Mouse (Mus musculus) midbrain, embryonic 15.5 days (tissue): ENCODE results near the gene Rec114. TPM values are rescaled to one million over a fixed set of nuclear protein-coding genes. Genes with fewer than 3 reads are reported as not detected.

ENCODE experiments used
- ATAC-seq: fragments of 200-750 bp; cut with Nextera tagmentation; replicated peaks from 2 replicates; pipeline ENCODE4 v1.8.0; 2017; ENCODE audit warnings: moderate TSS enrichment
- H3K27ac ChIP-seq: fragments of 300-500 bp; sonication (generic); 2 replicates; pipeline ENCODE4 v1.5.1; 2015; ENCODE audit warnings: mild to moderate bottlenecking, inconsistent platforms
- H3K27me3 ChIP-seq: fragments of 300-500 bp; sonication (generic); replicated peaks from 2 replicates; pipeline ENCODE4 v1.6.1; 2015; ENCODE audit warnings: inconsistent platforms
- H3K36me3 ChIP-seq: fragments of 300-500 bp; sonication (generic); replicated peaks from 2 replicates; pipeline ENCODE4 v1.6.1; 2015; ENCODE audit warnings: inconsistent platforms
- H3K4me1 ChIP-seq: fragments of 300-500 bp; sonication (generic); 2 replicates; pipeline ENCODE4 v1.6.1; 2015; ENCODE audit warnings: inconsistent platforms
- H3K4me2 ChIP-seq: fragments of 300-500 bp; sonication (generic); 2 replicates; pipeline ENCODE4 v1.6.1; 2015; ENCODE audit warnings: inconsistent platforms, mild to moderate bottlenecking, moderate library complexity
- H3K4me3 ChIP-seq: fragments of 300-500 bp; sonication (generic); 2 replicates; pipeline ENCODE4 v1.5.1; 2015; ENCODE audit warnings: mild to moderate bottlenecking, inconsistent platforms
- H3K9ac ChIP-seq: fragments of 300-500 bp; sonication (generic); 2 replicates; pipeline ENCODE4 v1.6.1; 2015; ENCODE audit warnings: mild to moderate bottlenecking, inconsistent platforms
- H3K9me3 ChIP-seq: fragments of 300-500 bp; sonication (generic); 2 replicates; pipeline ENCODE4 v1.6.1; 2016; ENCODE audit warnings: inconsistent platforms
- WGBS: fragments of 180-500 bp; shearing (Covaris S2); methylation state at CpG from one replicate; pipeline ENCODE4 v1.1.7; 2015; ENCODE audit warnings: mixed read lengths; 5-methylcytosine and 5-hydroxymethylcytosine counted together
- polyA plus RNA-seq: library from polyadenylated mRNA; unstranded; fragments of >200 nt; fragmentation: Nextera tagmentation; extraction: Ambion mirVana; gene quantifications from 2 replicates; pipeline ENCODE4 v1.2.1, GENCODE M21; 2015

The Rec114 gene
- polyA plus RNA-seq, 1 experiment from 2014 or later = 1.4 TPM

- H3K4me1 ChIP-seq = no peaks in the 10 kb centered on the region
- H3K36me3 ChIP-seq = 0 out of 2 replicates have a peak, but pooled peaks cover 4% of the 10 kb centered on the region
- no peak overlapping the region for H3K9ac ChIP-seq
- H3K27me3 ChIP-seq = no peaks in the 10 kb centered on the region
- no peak overlapping the region for H3K4me2 ChIP-seq
- ATAC-seq = no peak
- no peak overlapping the region for H3K4me3 ChIP-seq
- H3K9me3 ChIP-seq = no peaks in the 10 kb centered on the region
- WGBS = 93% methylated on average over 5 of the region's 5 CpGs
- no peak overlapping the region for H3K27ac ChIP-seq
These were observed 85.8 kb downstream of the Rec114 start for GRCm38 (mm10) chr9:58657735-58658512.

GRCm38 (mm10) chr9:58656824-58657223 is 86.9 kb downstream of the Rec114 start:
- Histone ChIP-seq H3K27me3 (no peaks in the 10 kb centered on the region), H3K4me2 (no peak overlapping the region), H3K4me3 (no peak overlapping the region), H3K9ac (no peak overlapping the region), H3K27ac (no peak overlapping the region), H3K36me3 (no peaks in the 10 kb centered on the region), H3K9me3 (no peaks in the 10 kb centered on the region), H3K4me1 (no peaks in the 10 kb centered on the region)
- 91% methylated on average over 2 of the region's 2 CpGs for WGBS
- no peak for ATAC-seq

- H3K4me1 ChIP-seq = no peaks in the 10 kb centered on the region
- ATAC-seq = no peak
- H3K9ac ChIP-seq = no peak overlapping the region
- no peaks in the 10 kb centered on the region for H3K36me3 ChIP-seq
- no peak overlapping the region for H3K4me3 ChIP-seq
- H3K27me3 ChIP-seq = no peaks in the 10 kb centered on the region
- H3K27ac ChIP-seq = no peak overlapping the region
- no peaks in the 10 kb centered on the region for H3K9me3 ChIP-seq
- no peak overlapping the region for H3K4me2 ChIP-seq
- WGBS = 55% methylated on average over 2 of the region's 2 CpGs
These were observed 87.4 kb downstream of the Rec114 start for GRCm38 (mm10) chr9:58656396-58656795.

GRCm38 (mm10) chr9:58654494-58654893 is 89.3 kb downstream of the Rec114 start:
- ATAC-seq = no peak
- 79% methylated on average over 4 of the region's 4 CpGs for WGBS
- H3K4me1 ChIP-seq = no peaks in the 10 kb centered on the region
- no peaks in the 10 kb centered on the region for H3K27me3 ChIP-seq
- H3K36me3 ChIP-seq = no peaks in the 10 kb centered on the region
- H3K4me2 ChIP-seq = no peak overlapping the region
- H3K9ac ChIP-seq = no peak overlapping the region
- no peak overlapping the region for H3K4me3 ChIP-seq
- H3K9me3 ChIP-seq = no peaks in the 10 kb centered on the region
- H3K27ac ChIP-seq = no peak overlapping the region

- Histone ChIP-seq H3K9me3 (no peaks in the 10 kb centered on the region), H3K27ac (no peak overlapping the region), H3K27me3 (no peaks in the 10 kb centered on the region), H3K36me3 (no peaks in the 10 kb centered on the region), H3K4me3 (no peak overlapping the region), H3K4me2 (no peak overlapping the region), H3K9ac (no peak overlapping the region), H3K4me1 (no peaks in the 10 kb centered on the region)
- 51% methylated on average over 4 of the region's 4 CpGs for WGBS
- ATAC-seq = no peak
These were observed 91.8 kb downstream of the Rec114 start for GRCm38 (mm10) chr9:58651993-58652392.

GRCm38 (mm10) chr9:58649265-58649626 is 94.5 kb downstream of the Rec114 start:
- H3K27me3 ChIP-seq = no peaks in the 10 kb centered on the region
- WGBS = 63% methylated on average over 4 of the region's 4 CpGs
- H3K9me3 ChIP-seq = no peaks in the 10 kb centered on the region
- H3K9ac ChIP-seq = no peak overlapping the region
- no peak overlapping the region for H3K27ac ChIP-seq
- H3K36me3 ChIP-seq = peaks cover 6% of the 10 kb centered on the region; the same call in 1 of the 2 replicates
- ATAC-seq = no peak
- H3K4me3 ChIP-seq = no peak overlapping the region
- no peak overlapping the region for H3K4me2 ChIP-seq
- H3K4me1 ChIP-seq = no peaks in the 10 kb centered on the region

DNA sequence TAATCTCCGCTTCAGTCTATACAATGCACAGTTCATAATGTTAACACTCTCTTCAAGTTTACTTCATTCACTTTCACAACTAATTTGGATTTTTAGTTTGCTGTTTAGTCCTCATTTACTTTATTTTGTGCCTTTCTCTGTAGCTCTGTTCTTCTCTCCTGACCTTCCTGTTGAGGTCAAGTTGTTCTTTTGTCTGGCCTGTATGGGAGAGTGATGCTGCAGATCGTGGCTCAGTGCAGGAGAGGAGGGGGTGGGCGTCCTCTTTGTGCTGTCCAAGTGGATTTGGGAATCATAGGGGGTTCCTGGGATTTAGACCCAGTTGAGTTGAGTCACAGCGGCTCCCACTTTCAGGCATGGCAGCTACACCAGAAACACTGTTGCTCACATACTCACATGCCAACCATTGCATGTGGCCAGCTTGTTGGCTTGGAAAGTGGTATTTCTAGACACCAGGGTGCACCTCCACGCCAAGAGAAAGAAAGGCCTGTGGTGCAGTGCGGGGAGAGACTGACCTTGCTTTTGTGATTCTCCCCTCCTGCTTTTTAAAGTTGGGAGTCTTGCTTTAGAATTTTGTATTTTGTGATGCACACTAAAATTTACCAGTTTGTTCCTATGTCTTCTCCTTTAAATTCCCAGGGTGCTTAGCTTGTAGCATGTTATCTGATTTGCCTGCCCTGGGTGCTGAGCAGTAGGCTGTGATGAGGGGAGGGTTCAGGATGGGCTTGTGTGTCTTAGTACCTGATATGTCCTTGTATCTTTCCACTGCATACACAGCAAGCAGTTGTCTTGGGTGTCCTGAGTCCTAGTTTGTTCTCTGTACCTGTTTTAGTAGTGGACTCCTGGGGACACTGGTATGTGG is 95.1 kb downstream of the Rec114 start:
- 59% methylated on average over 6 of the region's 6 CpGs for WGBS
- Histone ChIP-seq H3K4me2 (no peak overlapping the region), H3K4me1 (no peaks in the 10 kb centered on the region), H3K9me3 (no peaks in the 10 kb centered on the region), H3K27ac (no peak overlapping the region), H3K4me3 (no peak overlapping the region), H3K27me3 (no peaks in the 10 kb centered on the region), H3K36me3 (peaks cover 9% of the 10 kb centered on the region; the same call in 1 of the 2 replicates), H3K9ac (no peak overlapping the region)
- ATAC-seq = no peak

DNA sequence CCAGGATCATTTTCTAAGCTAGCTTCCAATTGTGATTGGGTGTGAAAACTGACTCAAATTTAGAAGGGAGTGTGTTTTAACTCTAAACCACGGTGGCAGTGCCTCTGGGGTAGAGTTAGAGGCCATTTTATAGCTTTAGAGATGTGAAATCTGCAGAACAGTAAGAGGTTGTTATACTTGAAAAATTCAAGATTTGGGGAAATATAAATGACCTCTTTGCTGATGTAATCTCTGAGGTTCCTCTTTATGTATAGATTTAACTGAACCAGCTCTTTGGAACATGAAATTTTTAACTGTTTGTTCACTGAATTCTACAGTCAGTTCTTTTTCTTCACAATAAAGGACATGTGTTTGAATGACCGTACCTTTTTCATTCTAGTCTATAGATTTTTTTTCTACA is 113.3 kb downstream of the Rec114 start:
- H3K36me3 ChIP-seq = peaks cover 8% of the 10 kb centered on the region; the same call in 1 of the 2 replicates
- no peak for ATAC-seq
- H3K4me2 ChIP-seq = no peak overlapping the region
- no peak overlapping the region for H3K4me3 ChIP-seq
- H3K27me3 ChIP-seq = no peaks in the 10 kb centered on the region
- no peaks in the 10 kb centered on the region for H3K9me3 ChIP-seq
- WGBS = 83% methylated on average over 2 of the region's 2 CpGs
- no peak overlapping the region for H3K27ac ChIP-seq
- H3K9ac ChIP-seq = no peak overlapping the region
- H3K4me1 ChIP-seq = no peaks in the 10 kb centered on the region

- 86% methylated on average over 2 of the region's 2 CpGs for WGBS
- Histone ChIP-seq H3K27ac (no peak overlapping the region), H3K9me3 (no peaks in the 10 kb centered on the region), H3K9ac (no peak overlapping the region), H3K4me2 (no peak overlapping the region), H3K4me3 (no peak overlapping the region), H3K4me1 (no peaks in the 10 kb centered on the region), H3K36me3 (peaks cover 3% of the 10 kb centered on the region; the same call in 1 of the 2 replicates), H3K27me3 (no peaks in the 10 kb centered on the region)
- no peak for ATAC-seq
These were observed 116.6 kb downstream of the Rec114 start for GRCm38 (mm10) chr9:58627197-58627596.

GRCm38 (mm10) chr9:58623009-58623408 is 120.8 kb downstream of the Rec114 start:
- Histone ChIP-seq H3K4me3 (no peak overlapping the region), H3K9ac (no peak overlapping the region), H3K9me3 (no peaks in the 10 kb centered on the region), H3K27ac (no peak overlapping the region), H3K4me1 (no peaks in the 10 kb centered on the region; the same call in 1 of the 2 replicates), H3K36me3 (no peaks in the 10 kb centered on the region), H3K27me3 (no peaks in the 10 kb centered on the region), H3K4me2 (no peak overlapping the region)
- no peak for ATAC-seq
- 94% methylated on average over 1 of the region's 1 CpGs for WGBS

- 81% methylated on average over 3 of the region's 3 CpGs for WGBS
- no peak overlapping the region for H3K27ac ChIP-seq
- ATAC-seq = no peak
- no peaks in the 10 kb centered on the region for H3K27me3 ChIP-seq
- no peak overlapping the region for H3K4me3 ChIP-seq
- no peak overlapping the region for H3K9ac ChIP-seq
- no peaks in the 10 kb centered on the region; the same call in 1 of the 2 replicates for H3K4me1 ChIP-seq
- H3K4me2 ChIP-seq = no peak overlapping the region
- H3K36me3 ChIP-seq = no peaks in the 10 kb centered on the region
- no peaks in the 10 kb centered on the region for H3K9me3 ChIP-seq
These were observed 128.5 kb downstream of the Rec114 start for GRCm38 (mm10) chr9:58615064-58615938.

GRCm38 (mm10) chr9:58613790-58614189 is 130.0 kb downstream of the Rec114 start:
- 86% methylated on average over 1 of the region's 1 CpGs for WGBS
- Histone ChIP-seq H3K9me3 (no peaks in the 10 kb centered on the region), H3K27ac (no peak overlapping the region), H3K36me3 (no peaks in the 10 kb centered on the region), H3K4me1 (no peaks in the 10 kb centered on the region; the same call in 1 of the 2 replicates), H3K9ac (no peak overlapping the region), H3K4me3 (no peak overlapping the region), H3K27me3 (no peaks in the 10 kb centered on the region), H3K4me2 (no peak overlapping the region)
- ATAC-seq = no peak
